Comparison of ENCODE assay signal across 8 mouse cellular contexts in genomic region chr13:58128768-58129671, GRCm38 (mm10). TPM values are rescaled to one million over a fixed set of nuclear protein-coding genes. Genes with fewer than 3 reads are reported as not detected.
DNase-seq lines count a peak whose midpoint lies in the region; ATAC-seq lines count a peak whose summit lies in the region.

No protein-coding gene starts in this region.

- H3K9ac ChIP-seq in midbrain, embryonic 11.5 days (ENCODE audit: low read length), result peak overlapping the region; percentile 100

- H3K4me3 ChIP-seq in embryonic facial prominence, embryonic 10.5 days, result peak overlapping the region; percentile 96
- H3K4me3 ChIP-seq in midbrain, embryonic 11.5 days (ENCODE audit: low read depth, low read length), result peak overlapping the region; percentile 99

- peaks cover 27% of the 10 kb centered on the region for H3K36me3 ChIP-seq in embryonic facial prominence, embryonic 10.5 days (replicated peaks)
- no peaks in the 10 kb centered on the region for H3K36me3 ChIP-seq in midbrain, embryonic 11.5 days (ENCODE audit: control insufficient read depth, insufficient read depth, low read length)

- H3K4me1 ChIP-seq in embryonic facial prominence, embryonic 10.5 days, result peaks cover 31% of the 10 kb centered on the region
- H3K4me1 ChIP-seq in midbrain, embryonic 11.5 days (ENCODE audit: control insufficient read depth, insufficient read depth, low read length), result peaks cover 19% of the 10 kb centered on the region

- peak; percentile 77 for ATAC-seq in granulocyte monocyte progenitor cell, adult 5-6 weeks (replicated peaks; ENCODE audit: poor library complexity, severe bottlenecking)
- ATAC-seq in midbrain, embryonic 11.5 days (ENCODE audit: low FRiP score), result peak; percentile 97

- H3K27ac ChIP-seq in embryonic facial prominence, embryonic 10.5 days (replicated peaks), result peak overlapping the region; percentile 100
- peak overlapping the region; percentile 99 for H3K27ac ChIP-seq in midbrain, embryonic 11.5 days (ENCODE audit: low read depth, low read length)

- H3K27me3 ChIP-seq in embryonic facial prominence, embryonic 10.5 days (replicated peaks; ENCODE audit: low read depth, poor library complexity, severe bottlenecking), result no peaks in the 10 kb centered on the region
- no peaks in the 10 kb centered on the region for H3K27me3 ChIP-seq in midbrain, embryonic 11.5 days (ENCODE audit: control insufficient read depth, insufficient read depth, low read length)

- peak overlapping the region; percentile 70 for H3K4me2 ChIP-seq in midbrain, embryonic 11.5 days

- H3K9me3 ChIP-seq in embryonic facial prominence, embryonic 10.5 days, result no peaks in the 10 kb centered on the region
- no peaks in the 10 kb centered on the region for H3K9me3 ChIP-seq in midbrain, embryonic 11.5 days (ENCODE audit: control insufficient read depth, low read length)

- WGBS in embryonic facial prominence, embryonic 10.5 days, result under 1% methylated on average over 83 of the region's 83 CpGs
- under 1% methylated on average over 82 of the region's 83 CpGs for WGBS in midbrain, embryonic 11.5 days

- peak; percentile 98 for DNase-seq in adrenal gland, postnatal 14 days
- peak; percentile 96 for DNase-seq in embryonic facial prominence, embryonic 10.5 days (ENCODE audit: low spot score)
- DNase-seq in kidney, adult 11 months, result peak; percentile 96
- DNase-seq in left cerebral cortex, postnatal 4 days, result peak; percentile 98
- peak; percentile 99 for DNase-seq in midbrain, embryonic 11.5 days (ENCODE audit: low spot score, missing footprints)
- peak; percentile 95 for DNase-seq in right cerebral cortex, postnatal 4 days
- DNase-seq in yolk sac, embryonic 10.5 days (ENCODE audit: low spot score), result peak; percentile 96

- intact Hi-C loops in left cerebral cortex, postnatal 4 days (cut with DNase I), result no loop called here

RNA-seq across cellular contexts. Expression of gene Hnrnpa0, which starts 0.7 kb away (rescaled TPM):
- total RNA-seq in adrenal gland, postnatal 14 days (2021), result 121 and 133 TPM in 2 replicates
- polyA plus RNA-seq in embryonic facial prominence, embryonic 10.5 days (2016; fragmentation: Nextera tagmentation; extraction: Ambion mirVana), result 44.5 and 52.5 TPM in 2 replicates
- total RNA-seq in granulocyte monocyte progenitor cell, adult 5-6 weeks (2014; fragmentation: Nextera tagmentation), result 112 and 130 TPM in 2 replicates
- total RNA-seq in granulocyte monocyte progenitor cell, adult 5-6 weeks (2017), result 77.9 and 83.8 TPM in 2 replicates
- total RNA-seq in left cerebral cortex, postnatal 4 days (2021), result 100 to 1,000 TPM; 224 to 244 TPM
- polyA plus RNA-seq in midbrain, embryonic 11.5 days (2014; fragmentation: Nextera tagmentation; extraction: Ambion mirVana), result 60.0 and 63.3 TPM in 2 replicates

RNA-seq across cellular contexts. Expression of gene Klhl3, which starts 15.6 kb away (rescaled TPM):
- total RNA-seq in adrenal gland, postnatal 14 days (2021), result 2.4 and 3.1 TPM in 2 replicates
- polyA plus RNA-seq in embryonic facial prominence, embryonic 10.5 days (2016; fragmentation: Nextera tagmentation; extraction: Ambion mirVana), result 1.7 and 1.8 TPM in 2 replicates
- total RNA-seq in granulocyte monocyte progenitor cell, adult 5-6 weeks (2014; fragmentation: Nextera tagmentation), result 7.4 and 7.8 TPM in 2 replicates
- 4.1 and 4.9 TPM in 2 replicates for total RNA-seq in granulocyte monocyte progenitor cell, adult 5-6 weeks (2017)
- 10 to 100 TPM; 19.4 to 19.8 TPM for total RNA-seq in left cerebral cortex, postnatal 4 days (2021)
- polyA plus RNA-seq in midbrain, embryonic 11.5 days (2014; fragmentation: Nextera tagmentation; extraction: Ambion mirVana), result 2.6 and 3.2 TPM in 2 replicates

RNA-seq across cellular contexts. Expression of gene Idnk, which starts 28.4 kb away (rescaled TPM):
- total RNA-seq in adrenal gland, postnatal 14 days (2021), result 45.4 and 48.0 TPM in 2 replicates
- 43.2 and 43.3 TPM in 2 replicates for polyA plus RNA-seq in embryonic facial prominence, embryonic 10.5 days (2016; fragmentation: Nextera tagmentation; extraction: Ambion mirVana)
- total RNA-seq in granulocyte monocyte progenitor cell, adult 5-6 weeks (2014; fragmentation: Nextera tagmentation), result 44.7 and 45.9 TPM in 2 replicates
- total RNA-seq in granulocyte monocyte progenitor cell, adult 5-6 weeks (2017), result 41.6 and 44.6 TPM in 2 replicates
- 10 to 100 TPM; 23.1 to 25.5 TPM for total RNA-seq in left cerebral cortex, postnatal 4 days (2021)
- 59.1 and 63.1 TPM in 2 replicates for polyA plus RNA-seq in midbrain, embryonic 11.5 days (2014; fragmentation: Nextera tagmentation; extraction: Ambion mirVana)

Comparison
In these comparisons a context has a peak if more than half of its experiments do, and no peak if none do; other contexts are left out.
1. Peak in every context shown above with its lines: DNase-seq, ATAC-seq, H3K4me3 ChIP-seq and H3K27ac ChIP-seq.